Mouse (Mus musculus) stomach, embryonic 15.5 days (tissue): ENCODE results near the gene Tom1. TPM values are rescaled to one million over a fixed set of nuclear protein-coding genes. Genes with fewer than 3 reads are reported as not detected.

Experiments
- ATAC-seq: fragments of 200-750 bp; cut with Nextera tagmentation; 2 replicates; pipeline ENCODE4 v1.8.0; 2017; ENCODE audit warnings: low read depth, moderate number of reproducible peaks, moderate TSS enrichment; ENCODE audit not compliant: insufficient read depth, low FRiP score
- H3K27ac ChIP-seq: fragments of 300-500 bp; sonication (generic); 2 replicates; pipeline ENCODE4 v1.5.1; 2015; ENCODE audit warnings: mild to moderate bottlenecking, inconsistent platforms
- H3K27me3 ChIP-seq: fragments of 300-500 bp; sonication (generic); replicated peaks from 2 replicates; pipeline ENCODE4 v1.6.1; 2015; ENCODE audit warnings: inconsistent platforms
- H3K36me3 ChIP-seq: fragments of 300-500 bp; sonication (generic); 2 replicates; pipeline ENCODE4 v1.6.1; 2015; ENCODE audit warnings: inconsistent platforms
- H3K4me1 ChIP-seq: fragments of 300-500 bp; sonication (generic); 2 replicates; pipeline ENCODE4 v1.6.1; 2015; ENCODE audit warnings: inconsistent platforms
- H3K4me2 ChIP-seq: fragments of 300-500 bp; sonication (generic); 2 replicates; pipeline ENCODE4 v1.6.1; 2015; ENCODE audit warnings: mild to moderate bottlenecking, inconsistent platforms
- H3K4me3 ChIP-seq: fragments of 300-500 bp; sonication (generic); replicated peaks from 2 replicates; pipeline ENCODE4 v1.5.1; 2015; ENCODE audit warnings: inconsistent platforms
- H3K9ac ChIP-seq: fragments of 300-500 bp; sonication (generic); 2 replicates; pipeline ENCODE4 v1.6.1; 2015; ENCODE audit warnings: inconsistent platforms
- H3K9me3 ChIP-seq: fragments of 300-500 bp; sonication (generic); 2 replicates; pipeline ENCODE4 v1.6.1; 2016; ENCODE audit warnings: inconsistent platforms
- WGBS: fragments of 180-500 bp; shearing (Covaris S2); methylation state at CpG from one replicate; pipeline ENCODE4 v1.1.7; 2015; 5-methylcytosine and 5-hydroxymethylcytosine counted together
- polyA plus RNA-seq: library from polyadenylated mRNA; unstranded; fragments of >200 nt; fragmentation: Nextera tagmentation; extraction: Ambion mirVana; gene quantifications from 2 replicates; pipeline ENCODE4 v1.2.1, GENCODE M21; 2015

The Tom1 gene
- polyA plus RNA-seq, 1 experiment from 2014 or later: 23.5 TPM

- Histone ChIP-seq H3K4me1 (no peaks in the 10 kb centered on the region), H3K36me3 (0 out of 2 replicates have a peak, but pooled peaks cover 4% of the 10 kb centered on the region), H3K9me3 (no peaks in the 10 kb centered on the region), H3K4me2 (no peak overlapping the region), H3K4me3 (no peak overlapping the region), H3K27me3 (no peaks in the 10 kb centered on the region), H3K27ac (no peak overlapping the region), H3K9ac (no peak overlapping the region)
- WGBS: 82% methylated on average over 1 of the region's 1 CpGs
- no peak for ATAC-seq
Observed at GRCm38 (mm10) chr8:75046303-75046702, 12.8 kb downstream of the Tom1 start.

GRCm38 (mm10) chr8:75047784-75048183 is 14.3 kb downstream of the Tom1 start:
- Histone ChIP-seq H3K27ac (no peak overlapping the region), H3K4me1 (no peaks in the 10 kb centered on the region), H3K9me3 (no peaks in the 10 kb centered on the region), H3K4me2 (no peak overlapping the region), H3K4me3 (no peak overlapping the region), H3K9ac (no peak overlapping the region), H3K27me3 (no peaks in the 10 kb centered on the region), H3K36me3 (0 out of 2 replicates have a peak, but pooled peaks cover 4% of the 10 kb centered on the region)
- no peak for ATAC-seq
- WGBS: 82% methylated on average over 3 of the region's 3 CpGs

GRCm38 (mm10) chr8:75053342-75053741 is 19.8 kb downstream of the Tom1 start:
- Histone ChIP-seq H3K27me3 (no peaks in the 10 kb centered on the region), H3K4me1 (no peaks in the 10 kb centered on the region), H3K4me2 (no peak overlapping the region), H3K27ac (no peak overlapping the region), H3K4me3 (no peak overlapping the region), H3K9ac (no peak overlapping the region), H3K9me3 (no peaks in the 10 kb centered on the region), H3K36me3 (0 out of 2 replicates have a peak, but pooled peaks cover 4% of the 10 kb centered on the region)
- ATAC-seq: no peak
- 92% methylated on average over 4 of the region's 4 CpGs for WGBS

GRCm38 (mm10) chr8:75055673-75056072 is 22.2 kb downstream of the Tom1 start:
- Histone ChIP-seq H3K27ac (no peak overlapping the region), H3K9ac (no peak overlapping the region), H3K4me3 (no peak overlapping the region), H3K4me1 (no peaks in the 10 kb centered on the region), H3K36me3 (no peaks in the 10 kb centered on the region), H3K9me3 (no peaks in the 10 kb centered on the region), H3K4me2 (no peak overlapping the region), H3K27me3 (no peaks in the 10 kb centered on the region)
- no peak for ATAC-seq
- 93% methylated on average over 2 of the region's 2 CpGs for WGBS

- H3K4me1 ChIP-seq: no peaks in the 10 kb centered on the region; the same call in 1 of the 2 replicates
- no peaks in the 10 kb centered on the region for H3K9me3 ChIP-seq
- H3K9ac ChIP-seq: no peak overlapping the region
- H3K27ac ChIP-seq: no peak overlapping the region
- H3K4me3 ChIP-seq: no peak overlapping the region
- ATAC-seq: no peak
- H3K4me2 ChIP-seq: no peak overlapping the region
- H3K27me3 ChIP-seq: no peaks in the 10 kb centered on the region
- WGBS: 72% methylated on average over 6 of the region's 6 CpGs
- no peaks in the 10 kb centered on the region for H3K36me3 ChIP-seq
Observed at GRCm38 (mm10) chr8:75060022-75060421, 26.5 kb downstream of the Tom1 start.

- WGBS: 67% methylated on average over 2 of the region's 2 CpGs
- Histone ChIP-seq H3K9ac (no peak overlapping the region), H3K9me3 (no peaks in the 10 kb centered on the region), H3K4me2 (no peak overlapping the region), H3K36me3 (no peaks in the 10 kb centered on the region), H3K4me3 (no peak overlapping the region), H3K27ac (no peak overlapping the region), H3K4me1 (no peaks in the 10 kb centered on the region; the same call in 1 of the 2 replicates), H3K27me3 (no peaks in the 10 kb centered on the region)
- ATAC-seq: no peak
Observed at GRCm38 (mm10) chr8:75060815-75061214, 27.3 kb downstream of the Tom1 start.

GRCm38 (mm10) chr8:75063290-75063689 is 29.8 kb downstream of the Tom1 start:
- H3K9ac ChIP-seq: no peak overlapping the region
- H3K4me1 ChIP-seq: no peaks in the 10 kb centered on the region; the same call in 1 of the 2 replicates
- 71% methylated on average over 3 of the region's 3 CpGs for WGBS
- no peak overlapping the region for H3K4me2 ChIP-seq
- peaks cover 3% of the 10 kb centered on the region; the same call in 1 of the 2 replicates for H3K36me3 ChIP-seq
- no peak for ATAC-seq
- no peak overlapping the region for H3K27ac ChIP-seq
- no peaks in the 10 kb centered on the region for H3K27me3 ChIP-seq
- H3K4me3 ChIP-seq: no peak overlapping the region
- H3K9me3 ChIP-seq: no peaks in the 10 kb centered on the region

- Histone ChIP-seq H3K27me3 (no peaks in the 10 kb centered on the region), H3K9me3 (no peaks in the 10 kb centered on the region), H3K9ac (no peak overlapping the region), H3K36me3 (peaks cover 3% of the 10 kb centered on the region; the same call in 1 of the 2 replicates), H3K27ac (no peak overlapping the region), H3K4me2 (no peak overlapping the region), H3K4me1 (no peaks in the 10 kb centered on the region; the same call in 1 of the 2 replicates), H3K4me3 (no peak overlapping the region)
- no peak for ATAC-seq
- WGBS: 94% methylated on average over 3 of the region's 3 CpGs
Observed at GRCm38 (mm10) chr8:75064790-75065189, 31.3 kb downstream of the Tom1 start.

- WGBS: 68% methylated on average over 6 of the region's 6 CpGs
Observed at GRCm38 (mm10) chr8:75067287-75067686, 33.8 kb downstream of the Tom1 start.

GRCm38 (mm10) chr8:75070297-75070696 is 36.8 kb downstream of the Tom1 start:
- Histone ChIP-seq H3K36me3 (peaks cover 3% of the 10 kb centered on the region; the same call in 1 of the 2 replicates), H3K9me3 (no peaks in the 10 kb centered on the region), H3K27me3 (no peaks in the 10 kb centered on the region), H3K9ac (no peak overlapping the region), H3K4me2 (no peak overlapping the region), H3K4me3 (no peak overlapping the region), H3K27ac (no peak overlapping the region), H3K4me1 (no peaks in the 10 kb centered on the region)
- WGBS: 92% methylated on average over 1 of the region's 1 CpGs
- no peak for ATAC-seq

More at GRCm38 (mm10) chr8:75067287-75067686, 33.8 kb downstream of the Tom1 start:
- Histone ChIP-seq H3K4me3 (no peak overlapping the region), H3K27me3 (no peaks in the 10 kb centered on the region), H3K4me2 (no peak overlapping the region), H3K9me3 (no peaks in the 10 kb centered on the region), H3K27ac (no peak overlapping the region), H3K4me1 (no peaks in the 10 kb centered on the region; the same call in 1 of the 2 replicates), H3K36me3 (peaks cover 3% of the 10 kb centered on the region; the same call in 1 of the 2 replicates), H3K9ac (no peak overlapping the region)
- no peak for ATAC-seq

- WGBS: 30% methylated on average over 4 of the region's 4 CpGs
- Histone ChIP-seq H3K36me3 (peaks cover 3% of the 10 kb centered on the region; the same call in 1 of the 2 replicates), H3K9me3 (no peaks in the 10 kb centered on the region), H3K4me3 (no peak overlapping the region), H3K4me1 (no peaks in the 10 kb centered on the region), H3K9ac (no peak overlapping the region), H3K27ac (no peak overlapping the region), H3K27me3 (no peaks in the 10 kb centered on the region), H3K4me2 (no peak overlapping the region)
- peak; percentile 78 for ATAC-seq
Observed at GRCm38 (mm10) chr8:75071627-75072346, 38.3 kb downstream of the Tom1 start.

- Histone ChIP-seq H3K4me2 (no peak overlapping the region), H3K9ac (no peak overlapping the region), H3K4me1 (no peaks in the 10 kb centered on the region), H3K4me3 (no peak overlapping the region), H3K27me3 (no peaks in the 10 kb centered on the region), H3K9me3 (no peaks in the 10 kb centered on the region), H3K27ac (no peak overlapping the region), H3K36me3 (no peaks in the 10 kb centered on the region)
- ATAC-seq: no peak
- WGBS: 86% methylated on average over 1 of the region's 1 CpGs
Observed at GRCm38 (mm10) chr8:75074876-75075275, 41.4 kb downstream of the Tom1 start.
